Mouse (Mus musculus): Measurements from ENCODE around the gene Zdhhc6.

DNA sequence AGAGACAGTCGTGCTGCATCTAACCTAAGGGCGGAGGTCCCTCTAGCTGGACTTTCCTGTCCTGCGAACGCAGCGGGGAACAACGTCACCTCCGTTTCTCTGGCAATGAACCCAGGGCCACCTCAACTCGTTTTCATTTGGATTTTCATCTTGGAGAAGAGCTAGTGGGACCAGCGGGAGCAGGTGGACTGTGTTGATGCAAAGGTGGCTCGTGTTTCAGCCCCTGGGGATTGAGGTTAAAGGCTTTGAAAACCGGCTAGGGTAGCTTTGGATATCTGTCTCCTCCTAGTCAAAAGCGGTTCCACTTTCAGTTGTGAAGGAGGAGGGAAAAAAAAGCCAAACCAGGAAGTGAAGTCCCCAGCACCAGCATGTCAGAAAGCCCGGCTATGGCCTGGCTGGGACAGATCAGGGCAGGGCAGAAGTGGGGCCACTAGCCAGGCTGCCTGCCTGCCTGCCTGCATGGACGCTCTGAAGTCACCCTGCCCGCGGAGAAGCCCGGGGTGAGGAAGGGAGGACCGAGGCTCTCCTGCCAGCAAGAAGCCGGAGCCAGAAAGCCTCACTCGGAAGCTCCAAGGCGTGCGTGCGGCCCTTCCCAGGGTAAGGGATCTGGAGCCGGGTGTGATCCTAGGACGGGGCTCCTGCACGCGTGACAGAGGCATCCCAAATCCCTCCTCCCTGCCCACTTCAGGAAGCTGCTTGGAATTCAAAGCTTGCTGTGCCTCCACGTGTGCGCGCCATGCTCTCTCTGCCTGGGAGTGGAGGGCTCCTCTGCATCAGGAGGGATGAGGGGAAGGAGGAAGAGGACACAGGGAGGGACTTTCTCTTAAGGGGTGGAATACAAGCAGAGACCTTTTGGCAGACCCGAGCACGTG lies 62.0 kb downstream of the Zdhhc6 start:
- no peak for TF ChIP-seq CTCF (IDR thresholded peaks at IDR 0.05; ENCODE audit: low read depth)
- no peak for TF ChIP-seq EP300 (optimal IDR thresholded peaks at IDR 0.05)

Measured in stomach, postnatal 0 days (tissue).